Mouse (Mus musculus) hindlimb bud, embryonic 11.5 days (tissue): ENCODE results near the gene Lrrc74a.

ENCODE experiments used
- DNase-seq: peaks from one replicate; pipeline ENCODE4 v3.0.0-alpha.2; 2012; ENCODE audit warnings: low read depth, low spot score; ENCODE audit errors: extremely low spot score

Lrrc74a gene

DNA sequence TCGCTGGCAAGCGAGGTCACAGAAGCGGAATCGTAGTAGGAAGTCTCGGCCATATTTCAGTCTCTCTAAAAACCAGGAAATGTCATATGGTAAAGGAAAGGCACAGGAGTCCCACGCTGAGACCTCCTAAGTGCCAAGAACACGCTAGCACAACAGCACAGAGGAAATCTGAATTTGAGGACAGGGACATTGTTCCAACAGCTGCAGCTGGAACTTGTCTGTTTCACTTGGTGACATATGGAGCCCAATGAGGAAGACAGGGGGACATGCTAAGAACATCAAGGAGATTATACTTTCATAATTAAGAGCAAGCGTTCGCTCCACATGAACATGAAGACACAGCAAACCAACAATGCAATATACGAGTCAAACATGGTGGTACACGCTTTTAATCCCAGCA lies 17.2 kb upstream of the Lrrc74a start:
- no peak for DNase-seq

DNA sequence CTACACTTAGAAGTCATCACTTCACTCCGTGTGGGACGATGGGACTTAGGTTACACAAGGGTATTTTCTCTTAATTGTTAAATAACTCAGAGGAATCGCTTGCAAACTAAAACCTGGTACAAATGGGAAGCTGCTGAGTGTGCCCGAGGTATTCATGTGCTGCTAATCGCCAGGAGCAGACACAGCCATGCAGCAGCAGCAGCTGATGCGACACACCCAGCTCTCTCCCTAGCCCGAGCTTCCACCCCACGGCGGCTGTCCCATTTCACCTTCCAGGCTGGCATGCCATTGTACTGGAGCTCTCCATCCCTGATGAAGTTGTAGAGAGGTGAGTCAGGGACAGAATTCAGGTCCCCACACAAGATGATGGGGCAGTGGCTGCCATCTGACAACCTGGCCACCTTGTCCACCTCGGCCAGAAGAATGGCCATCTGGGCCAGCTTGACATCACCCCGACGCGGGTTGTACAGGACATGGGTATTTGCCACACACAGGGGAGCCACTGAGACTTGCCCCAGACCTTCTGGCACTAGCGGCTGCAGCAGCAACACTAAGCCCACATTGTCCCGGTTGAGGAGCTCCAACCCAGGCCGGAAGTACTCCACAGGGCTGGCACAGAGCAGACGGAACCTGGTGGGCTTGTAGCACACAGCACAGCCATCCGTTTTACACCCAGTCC lies 14.1 kb upstream of the Lrrc74a start:
- DNase-seq, result no peak

DNA sequence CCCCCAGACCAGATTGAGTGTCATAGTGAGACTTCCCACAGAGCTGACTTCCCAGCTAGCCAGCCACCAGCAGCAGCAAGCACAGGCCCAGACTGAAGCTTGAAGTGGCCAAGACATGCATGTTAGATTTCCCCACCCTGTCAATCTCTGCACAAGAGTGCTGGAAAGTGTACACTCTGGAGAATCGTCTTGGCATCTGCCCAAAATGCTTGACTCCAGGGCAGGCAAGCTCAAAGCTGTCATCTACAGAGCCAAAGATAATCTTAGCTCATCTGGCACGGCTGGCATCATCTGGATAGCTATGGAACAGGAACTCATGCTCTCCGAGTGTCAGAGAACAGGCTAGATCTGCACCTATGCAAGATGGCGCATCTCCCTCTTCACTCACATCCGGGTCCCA lies 12.7 kb upstream of the Lrrc74a start:
- no peak for DNase-seq

DNA sequence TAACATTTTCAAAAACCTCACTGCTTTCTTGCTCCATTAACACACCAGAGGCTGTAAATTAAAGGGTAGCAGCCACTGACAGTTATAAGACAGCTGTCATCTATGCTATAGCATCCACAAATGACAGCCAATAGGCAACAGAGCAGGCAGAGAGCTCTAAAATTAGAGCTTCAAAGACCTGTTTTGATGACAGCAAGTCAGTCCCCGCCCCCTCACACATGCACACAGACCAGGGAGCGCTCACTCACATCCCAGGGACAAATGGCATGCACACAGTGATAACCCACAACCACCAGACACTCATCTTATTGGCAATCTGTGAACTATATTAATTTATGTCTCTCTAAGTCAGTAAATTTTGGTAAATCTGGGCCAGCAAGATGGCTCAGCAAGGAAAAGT lies 9.9 kb upstream of the Lrrc74a start:
- no peak for DNase-seq

DNA sequence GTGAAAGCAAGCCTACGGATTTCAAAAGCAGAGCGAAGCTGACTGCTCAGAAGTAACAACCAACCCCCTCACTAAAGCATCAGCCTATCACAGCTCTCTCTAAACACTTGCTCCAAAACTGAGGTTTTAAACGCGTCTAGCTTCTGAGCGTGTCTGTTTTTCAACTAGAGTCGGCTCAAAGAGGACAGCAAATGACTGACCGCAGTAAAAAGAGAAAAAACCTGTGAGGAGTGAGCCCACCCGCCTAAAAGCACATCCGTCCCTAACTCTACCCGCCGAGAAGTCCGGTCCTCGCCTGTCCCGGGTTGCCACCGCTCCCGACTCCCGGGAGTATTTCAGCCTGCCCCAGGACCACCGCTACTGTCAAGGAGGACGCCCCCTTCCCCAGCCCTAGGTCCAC lies 8.5 kb upstream of the Lrrc74a start:
- peak; percentile 10 for DNase-seq

DNA sequence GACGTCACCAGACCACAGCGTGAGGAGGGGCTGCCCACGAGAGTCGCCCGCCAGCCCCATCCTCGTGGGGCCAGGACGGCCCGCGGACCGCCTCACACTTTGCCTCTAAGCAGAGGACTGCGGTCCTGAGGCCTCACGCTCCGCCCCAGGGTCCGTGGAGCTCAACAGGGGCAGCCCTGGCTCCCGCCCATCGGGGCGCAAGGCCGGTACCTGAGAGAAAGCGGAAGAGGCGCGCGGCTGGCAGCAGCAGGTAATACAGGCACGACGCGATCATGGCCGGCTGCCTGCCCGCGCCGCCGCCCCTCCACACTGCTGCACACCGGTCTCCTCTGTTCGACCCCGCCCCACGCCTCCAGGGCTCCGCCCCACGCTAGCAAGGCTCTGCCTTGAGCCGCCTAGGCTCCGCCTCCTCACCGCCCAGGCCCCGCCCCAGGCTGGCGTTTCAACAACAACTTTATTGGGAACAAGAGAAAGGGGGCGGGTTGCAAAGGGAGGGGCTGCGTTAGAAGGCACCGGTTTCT lies 8.0 kb upstream of the Lrrc74a start, which contains the start of gene Angel1:
Gene Angel1 (minus strand): TSS at position 341 of the 521 bp plus-strand sequence.
- DNase-seq, result peak; percentile 72

DNA sequence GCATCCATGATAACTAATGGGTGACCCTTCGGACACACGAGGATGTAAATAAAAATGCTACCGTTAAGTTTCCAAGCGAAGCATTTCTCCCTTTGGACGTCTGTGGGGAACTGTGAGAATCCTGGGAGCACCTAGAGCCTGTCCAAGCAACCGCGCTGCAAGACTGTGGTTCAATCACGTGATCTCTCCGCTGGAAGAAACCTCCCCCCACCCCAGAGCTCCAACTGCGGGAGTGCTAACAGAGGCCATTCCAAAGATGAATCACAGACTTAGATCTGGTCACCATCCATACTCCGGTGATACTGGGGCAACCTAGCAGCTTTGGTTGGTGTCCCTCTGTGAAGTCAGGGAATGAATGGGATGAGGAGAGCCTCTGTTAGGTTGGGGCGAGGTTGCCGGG lies 26.9 kb downstream of the Lrrc74a start:
- DNase-seq, result no peak

DNA sequence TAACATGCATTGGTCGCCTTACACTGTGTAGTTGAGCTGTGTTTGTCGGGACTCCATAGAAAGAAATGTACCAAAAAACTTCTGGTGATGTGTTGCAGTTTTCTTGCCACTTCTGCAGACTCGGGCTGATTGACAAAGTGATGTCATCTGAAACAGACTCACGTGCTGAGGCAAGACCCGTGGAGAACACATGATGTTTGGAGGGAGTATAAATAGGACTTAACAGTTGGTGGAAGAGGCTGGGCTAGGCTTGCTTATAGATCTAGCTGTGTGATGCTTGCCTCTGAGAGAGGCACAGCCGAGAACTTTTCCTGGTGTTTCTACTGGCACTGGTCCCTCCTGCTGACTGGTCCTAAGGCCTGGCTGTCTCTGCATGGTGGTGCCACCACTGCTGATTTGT lies 29.9 kb downstream of the Lrrc74a start:
- no peak for DNase-seq

DNA sequence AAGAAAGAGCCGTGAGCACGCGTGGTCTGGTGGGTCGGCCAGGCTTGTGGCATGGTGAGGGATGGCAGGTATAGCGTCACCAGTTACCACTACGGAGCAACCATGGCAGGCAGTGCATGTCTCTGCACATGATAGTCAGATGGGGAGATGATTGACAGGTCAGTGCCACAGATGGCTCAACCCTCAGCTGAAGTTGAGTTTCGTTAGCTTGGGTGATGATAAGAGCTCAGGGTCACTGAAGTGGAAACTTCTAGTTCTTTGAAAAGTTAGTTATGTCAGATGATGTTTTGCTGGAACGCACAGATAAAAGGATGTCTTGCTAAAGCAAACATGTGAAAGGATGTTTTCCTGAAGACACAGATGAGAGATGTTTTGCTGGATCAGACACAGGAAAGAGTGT lies 32.3 kb downstream of the Lrrc74a start:
- no peak for DNase-seq

DNA sequence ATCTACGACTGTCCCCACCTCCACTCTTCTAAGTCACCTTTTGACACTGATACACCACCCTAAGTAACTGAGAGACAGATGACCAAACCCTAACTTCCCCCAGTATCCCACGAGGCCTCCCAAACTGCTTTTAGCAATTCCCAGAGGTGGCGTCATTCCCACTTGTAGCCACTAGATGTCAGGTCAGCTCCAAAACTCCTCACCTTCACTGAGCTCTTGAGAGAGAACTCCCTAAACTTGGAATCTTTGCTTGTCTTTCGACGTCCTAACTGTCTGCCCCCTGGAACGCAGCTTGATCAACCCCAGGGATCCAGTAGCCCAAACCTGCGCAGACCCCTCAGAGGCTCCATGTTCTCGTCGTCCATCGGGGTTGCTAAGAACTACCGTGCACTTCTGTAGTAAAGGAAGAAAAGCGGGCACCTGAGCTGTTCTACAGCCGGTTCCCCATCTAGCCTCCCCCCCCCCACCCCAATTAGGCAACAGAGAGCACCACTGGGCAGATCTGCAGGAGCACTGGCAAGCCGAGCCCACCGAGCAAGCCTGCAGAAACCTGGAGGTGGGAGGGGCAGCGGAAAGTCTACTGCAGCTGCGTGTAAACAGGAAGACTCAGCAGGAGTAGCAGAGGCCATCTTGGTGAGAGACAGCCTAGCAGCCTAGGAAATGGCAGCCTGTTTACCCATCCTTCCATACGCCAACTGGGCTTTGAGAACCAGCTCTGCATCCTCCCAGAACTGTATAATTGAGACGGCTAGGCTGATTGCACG lies 33.9 kb downstream of the Lrrc74a start:
- no peak for DNase-seq

DNA sequence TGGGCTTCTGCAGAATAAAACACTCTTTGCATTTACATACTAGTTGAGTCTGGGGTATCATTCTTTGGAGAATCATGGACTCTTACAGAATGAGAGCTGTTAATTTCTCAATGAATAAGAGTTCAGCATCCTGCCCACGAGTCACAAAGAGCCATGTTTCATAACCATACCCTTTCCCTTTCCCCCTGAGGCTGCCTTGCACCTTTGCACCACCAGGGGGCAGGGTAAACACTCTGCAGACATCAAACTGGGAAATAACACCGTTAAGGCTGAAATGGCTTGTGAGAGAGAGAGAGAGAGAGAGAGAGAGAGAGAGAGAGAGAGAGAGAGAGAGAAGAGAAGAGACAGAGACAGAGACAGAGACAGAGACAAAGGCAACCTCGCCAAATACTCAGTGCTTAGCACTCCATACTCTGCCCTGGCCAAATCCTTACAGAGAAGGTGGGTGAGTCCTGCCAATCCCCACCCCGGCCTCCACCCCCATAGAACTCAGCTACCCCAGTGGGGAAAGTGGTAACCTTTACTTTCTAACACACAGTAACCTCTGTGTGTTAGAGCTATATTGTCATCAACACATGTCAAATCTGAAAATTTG lies 34.9 kb downstream of the Lrrc74a start:
- no peak for DNase-seq

DNA sequence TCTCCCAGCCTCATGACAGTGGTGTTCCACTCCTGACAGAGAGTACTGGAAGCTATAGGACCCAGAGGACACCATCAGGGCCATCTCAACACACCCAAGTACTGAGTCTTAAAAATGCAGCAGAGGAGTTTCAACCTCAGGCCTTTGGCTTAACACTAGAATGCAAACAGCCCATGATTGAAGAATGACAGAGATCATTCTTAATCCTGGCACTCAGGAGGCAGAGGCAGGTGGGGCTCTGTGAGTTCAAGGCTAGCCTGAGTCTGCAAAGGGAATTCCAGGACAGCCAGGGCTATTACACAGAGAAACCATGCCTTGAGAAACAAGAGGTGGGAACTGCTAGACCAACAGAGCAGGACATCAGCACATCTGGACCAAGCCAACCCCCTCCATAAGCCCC lies 35.6 kb downstream of the Lrrc74a start:
- DNase-seq, result no peak

DNA sequence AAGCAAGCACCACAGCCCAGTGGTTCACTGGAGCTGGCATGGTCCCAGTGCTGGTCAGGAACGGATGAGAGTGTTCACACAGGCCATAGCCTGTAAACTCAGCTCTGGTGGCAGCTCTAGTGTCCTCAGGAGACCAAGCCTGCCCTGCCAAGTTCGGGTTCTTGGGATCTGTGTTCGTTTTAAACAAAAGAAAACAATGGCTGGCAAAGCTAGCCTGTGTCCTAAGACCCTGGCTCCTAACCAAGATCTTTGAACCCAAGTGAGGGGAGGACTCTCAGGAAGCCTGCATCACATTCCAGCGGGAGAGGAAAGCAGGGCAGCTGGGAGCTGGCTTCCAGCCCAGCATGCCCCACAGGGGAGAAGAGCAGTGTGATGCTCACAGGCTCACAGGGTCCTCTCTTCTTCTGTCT lies 36.1 kb downstream of the Lrrc74a start:
- DNase-seq, result no peak

DNA sequence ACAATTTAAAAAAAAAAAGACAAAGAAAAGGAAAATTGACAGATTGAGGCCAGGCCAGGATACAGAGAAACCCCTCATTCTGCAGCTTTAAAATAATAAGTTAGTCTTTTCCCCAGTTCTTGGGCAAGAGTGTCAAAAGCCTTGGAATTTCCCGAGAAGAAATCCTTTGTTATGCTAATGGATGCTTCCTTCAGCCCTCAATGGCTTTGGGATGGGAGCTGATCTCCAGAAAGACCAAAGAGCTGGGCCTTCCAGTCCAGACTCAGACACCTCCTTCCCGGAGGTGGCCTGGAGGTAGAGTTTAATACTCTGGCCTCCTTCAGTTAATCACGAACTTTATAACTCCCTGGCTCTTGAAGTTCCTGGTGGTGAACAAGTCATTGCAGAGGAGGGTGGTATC lies 36.8 kb downstream of the Lrrc74a start:
- DNase-seq, result no peak

DNA sequence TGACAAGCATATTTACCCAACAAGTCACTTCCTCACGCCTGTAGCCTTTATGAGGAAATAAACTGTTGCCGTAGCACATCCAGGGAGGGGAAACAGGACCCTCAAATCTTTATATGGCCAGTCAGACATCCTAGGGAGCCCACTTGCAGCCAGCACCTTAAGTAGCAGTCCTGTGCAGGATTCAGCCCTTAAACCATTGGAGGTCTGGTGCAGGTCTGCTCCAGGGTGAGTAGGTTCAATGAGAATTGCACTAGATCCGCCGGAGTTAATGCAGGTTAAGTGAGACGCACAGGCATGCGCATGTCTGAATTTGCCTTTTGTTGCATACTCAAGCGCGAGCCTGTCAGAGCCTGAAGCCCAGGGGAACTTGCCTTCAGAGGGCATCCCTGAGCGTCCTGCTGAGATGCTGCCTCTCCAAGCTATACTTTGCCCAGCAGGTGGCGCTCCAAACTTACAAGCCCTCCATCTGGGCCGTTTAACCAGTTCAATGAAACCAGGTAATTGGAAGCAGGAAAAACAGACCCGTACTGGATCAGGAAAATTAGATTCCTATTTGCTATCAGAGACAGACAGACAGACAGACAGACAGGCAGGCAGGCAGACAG lies 37.8 kb downstream of the Lrrc74a start:
- peak; percentile 91 for DNase-seq

DNA sequence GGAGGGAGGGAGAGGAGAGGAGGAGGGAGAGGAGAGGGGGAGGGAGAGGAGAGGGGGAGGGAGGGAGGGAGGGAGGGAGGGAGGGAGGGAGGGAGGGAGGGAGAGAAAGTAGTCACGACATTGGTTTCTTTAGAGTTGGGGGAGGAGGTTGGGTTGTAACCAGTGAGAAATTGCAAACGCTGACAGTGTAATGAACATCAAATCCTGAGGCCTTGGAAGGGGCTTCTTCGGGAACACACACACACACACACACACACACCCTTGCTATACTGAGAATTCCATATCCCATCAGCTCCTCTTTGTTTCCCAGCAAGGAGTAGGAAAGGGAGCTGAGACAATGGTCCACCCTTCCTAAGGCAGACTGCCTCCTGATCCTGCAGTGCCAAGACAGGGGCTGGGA lies 38.4 kb downstream of the Lrrc74a start:
- DNase-seq, result no peak

DNA sequence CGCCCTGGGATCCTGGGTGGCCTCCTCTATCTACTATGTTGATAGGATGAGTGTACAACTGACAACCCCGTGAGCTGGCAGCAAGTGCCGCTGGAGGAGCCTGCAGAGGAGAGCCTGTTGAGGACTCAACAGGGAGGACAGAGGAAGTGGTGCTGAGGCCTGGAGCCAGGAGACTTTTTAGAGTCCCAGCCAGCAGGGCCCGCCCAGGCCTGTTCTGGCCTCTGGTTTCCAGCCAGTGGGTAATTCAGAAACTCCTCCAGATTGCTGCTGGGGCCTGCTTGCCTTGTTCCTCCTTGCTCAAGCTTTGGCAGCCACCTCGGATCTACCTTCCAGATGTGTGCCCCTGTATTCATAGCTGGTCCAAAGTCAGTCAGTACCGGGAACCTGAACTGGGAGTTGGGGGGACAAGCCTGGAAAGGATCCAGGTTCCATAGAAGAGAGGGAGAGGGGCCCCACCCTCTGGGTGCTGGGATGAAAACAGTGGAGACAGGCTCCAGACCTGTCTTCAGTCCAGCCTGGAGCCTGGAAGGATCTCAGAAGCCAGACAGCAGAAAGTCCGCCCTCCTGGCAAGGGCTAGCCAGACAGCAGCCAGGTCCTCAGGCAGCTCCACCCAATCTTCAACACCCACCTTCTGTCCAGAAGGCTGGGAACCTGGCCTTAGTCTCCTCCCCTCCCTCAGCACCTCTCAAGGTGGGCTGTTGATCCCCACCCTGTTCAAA lies 41.6 kb downstream of the Lrrc74a start:
- no peak for DNase-seq

DNA sequence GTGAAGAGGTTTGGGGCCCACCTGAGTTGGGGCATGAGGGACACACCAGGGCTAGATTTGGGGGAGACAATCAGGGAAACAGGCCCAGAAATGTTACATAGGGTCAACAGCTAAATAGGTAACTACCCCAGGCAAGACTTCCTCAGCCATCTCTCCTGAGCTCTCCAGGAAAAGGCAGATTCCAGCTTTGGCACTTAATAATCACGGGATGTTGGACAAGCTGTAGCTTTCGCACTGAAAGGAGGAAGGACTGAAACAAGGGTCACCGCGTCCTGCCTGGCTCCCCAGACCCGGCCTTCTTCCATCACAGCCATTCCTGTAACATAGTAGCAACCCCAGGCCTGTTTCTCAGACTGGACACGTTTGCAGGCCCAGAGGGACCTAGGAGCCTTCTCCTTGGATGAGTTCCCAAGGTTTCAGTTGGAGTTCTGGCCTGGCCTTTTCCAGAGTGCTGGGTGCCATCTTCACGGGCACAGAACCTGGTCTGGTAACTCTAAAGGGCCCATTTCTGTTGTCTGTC lies 42.2 kb downstream of the Lrrc74a start:
- DNase-seq, result no peak

DNA sequence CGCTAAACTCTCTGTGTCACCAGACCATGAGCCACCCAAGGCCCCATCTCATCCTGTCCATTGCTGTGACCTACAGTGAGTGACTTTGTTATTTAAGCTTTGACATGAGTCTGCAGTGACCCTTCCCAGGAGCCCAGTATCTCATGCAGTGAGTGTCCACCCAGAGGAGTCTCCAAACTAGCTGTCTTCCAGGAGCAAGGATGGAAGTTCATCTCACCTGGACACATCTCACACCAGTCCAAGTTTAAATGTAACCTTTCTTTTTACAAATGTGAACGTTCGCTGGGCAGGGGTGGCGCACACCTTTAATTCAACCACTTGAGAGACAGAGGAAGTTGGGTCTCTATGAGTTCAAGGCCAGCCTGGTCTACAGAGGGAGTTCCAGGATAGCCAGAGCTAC lies 44.4 kb downstream of the Lrrc74a start:
- no peak for DNase-seq

DNA sequence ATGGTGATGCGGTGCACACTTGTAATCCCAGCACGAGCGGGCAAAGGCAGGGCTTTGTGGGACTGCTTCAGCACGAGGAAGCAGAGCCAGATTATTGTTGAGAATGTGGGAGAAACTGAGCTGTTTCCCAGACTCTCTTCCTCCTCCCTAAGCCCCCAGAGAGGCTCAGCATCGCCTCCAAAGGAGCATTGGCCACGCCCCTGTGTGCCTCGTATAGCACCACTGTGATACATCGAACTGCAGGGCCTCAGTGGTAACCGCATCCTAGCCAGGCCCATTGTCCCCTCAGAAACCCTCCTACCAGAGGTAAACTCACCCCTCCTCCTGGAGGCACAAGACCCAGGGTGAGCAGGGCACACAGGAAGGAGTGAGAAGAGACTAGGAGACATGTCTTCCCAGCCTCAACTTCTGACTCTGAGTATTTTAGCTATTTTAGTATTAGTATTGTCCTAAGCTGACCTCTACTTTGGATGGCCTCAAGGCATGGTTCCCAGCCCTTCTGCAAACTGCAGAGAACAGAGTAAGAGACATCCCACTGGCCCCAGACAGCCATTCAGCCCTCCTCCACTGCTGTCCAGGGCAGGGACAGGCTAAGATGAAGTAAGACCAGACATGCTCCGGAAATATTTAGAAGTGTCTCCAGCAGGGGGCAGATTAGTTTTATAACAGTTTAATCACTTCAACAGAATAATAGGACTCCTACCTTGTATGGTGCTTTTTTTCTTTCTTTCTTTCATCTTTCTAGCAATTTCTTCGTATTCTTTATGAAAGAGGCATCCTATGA lies 45.2 kb downstream of the Lrrc74a start:
- DNase-seq, result no peak
